Mouse (Mus musculus) limb, embryonic 10.5 days (tissue): ENCODE data around the gene Nr1i2. TPM values are rescaled to one million over a fixed set of nuclear protein-coding genes. Genes with fewer than 3 reads are reported as not detected.
"Not testable (repeated sequence)": the region's sequence is repeated elsewhere in the genome, so short reads cannot be mapped to it uniquely, and the experiment has no call there.

Experiments
- DNase-seq: peaks from one replicate; pipeline ENCODE4 v3.0.0-alpha.2; 2017; ENCODE audit warnings: low spot score
- H3K27ac ChIP-seq: fragments of 300-500 bp; sonication (generic); 2 replicates; pipeline ENCODE4 v1.5.1; 2016; ENCODE audit warnings: mild to moderate bottlenecking
- H3K27me3 ChIP-seq: fragments of 300-500 bp; sonication (generic); 2 replicates; pipeline ENCODE4 v1.6.1; 2016; ENCODE audit warnings: low read depth, mild to moderate bottlenecking; ENCODE audit not compliant: poor library complexity, severe bottlenecking
- H3K36me3 ChIP-seq: fragments of 300-500 bp; sonication (generic); 2 replicates; pipeline ENCODE4 v1.6.1; 2016; ENCODE audit warnings: mild to moderate bottlenecking, moderate library complexity
- H3K4me1 ChIP-seq: fragments of 300-500 bp; sonication (generic); 2 replicates; pipeline ENCODE4 v1.6.1; 2016
- H3K4me3 ChIP-seq: fragments of 300-500 bp; sonication (generic); 2 replicates; pipeline ENCODE4 v1.5.1; 2016; ENCODE audit warnings: mild to moderate bottlenecking, moderate library complexity
- H3K9me3 ChIP-seq: fragments of 300-500 bp; sonication (generic); replicated peaks from 2 replicates; pipeline ENCODE4 v1.6.1; 2016; ENCODE audit warnings: mild to moderate bottlenecking
- WGBS: fragments of 180-500 bp; shearing (Covaris S2); methylation state at CpG from one replicate; pipeline ENCODE4 v1.1.7; 2016; 5-methylcytosine and 5-hydroxymethylcytosine counted together
- polyA plus RNA-seq: library from polyadenylated mRNA; unstranded; fragments of >200 nt; fragmentation: Nextera tagmentation; extraction: Ambion mirVana; gene quantifications from 2 replicates; pipeline ENCODE4 v1.2.1, GENCODE M21; 2016

The Nr1i2 gene
- not detected in 2 replicates for polyA plus RNA-seq

- DNase-seq = no peak
- Histone ChIP-seq H3K4me3 (no peak within 1 kb of the TSS), H3K4me1 (no peaks in the 10 kb centered on the region), H3K27ac (no peak within 1 kb of the TSS), H3K36me3 (no peaks in the 10 kb centered on the region), H3K27me3 (no peaks in the 10 kb centered on the region), H3K9me3 (no peaks in the 10 kb centered on the region)
- WGBS = 81% methylated on average over 7 of the region's 7 CpGs
Measured at GRCm38 (mm10) chr16:38294685-38295348, at the start of gene Nr1i2. TSS of gene Nr1i2 (minus strand) at chr16:38294824.

GRCm38 (mm10) chr16:38341396-38342324 is 47.0 kb upstream of the Nr1i2 start, which contains the start of gene Maats1:
TSS of gene Maats1 (minus strand) at chr16:38342143.
- peak within 1 kb of the TSS; percentile 65 for H3K27ac ChIP-seq
- H3K27me3 ChIP-seq = no peaks in the 10 kb centered on the region
- H3K4me1 ChIP-seq = peaks cover 12% of the 10 kb centered on the region
- H3K36me3 ChIP-seq = no peaks in the 10 kb centered on the region
- peak; percentile 88 for DNase-seq
- H3K4me3 ChIP-seq = peak within 1 kb of the TSS; percentile 50
- WGBS = 10% methylated on average over 30 of the region's 30 CpGs
- H3K9me3 ChIP-seq = no peaks in the 10 kb centered on the region

GRCm38 (mm10) chr16:38338077-38338476 is 43.5 kb upstream of the Nr1i2 start:
- H3K4me3 ChIP-seq, H3K27me3 ChIP-seq, H3K9me3 ChIP-seq, H3K27ac ChIP-seq, DNase-seq, H3K4me1 ChIP-seq, H3K36me3 ChIP-seq: not testable (repeated sequence)
- WGBS = 89% methylated on average over 4 of the region's 4 CpGs

GRCm38 (mm10) chr16:38334431-38334830 is 39.8 kb upstream of the Nr1i2 start:
- Histone ChIP-seq H3K36me3 (no peaks in the 10 kb centered on the region), H3K4me3 (no peak overlapping the region), H3K9me3 (no peaks in the 10 kb centered on the region), H3K27ac (no peak overlapping the region), H3K4me1 (no peaks in the 10 kb centered on the region), H3K27me3 (no peaks in the 10 kb centered on the region)
- no peak for DNase-seq
- 26% methylated on average over 6 of the region's 6 CpGs for WGBS

GRCm38 (mm10) chr16:38329340-38329739 is 34.7 kb upstream of the Nr1i2 start:
- WGBS = 85% methylated on average over 3 of the region's 3 CpGs
- no peaks in the 10 kb centered on the region for H3K27me3 ChIP-seq
- H3K4me1 ChIP-seq = no peaks in the 10 kb centered on the region
- no peaks in the 10 kb centered on the region for H3K9me3 ChIP-seq
- H3K36me3 ChIP-seq = no peaks in the 10 kb centered on the region
- DNase-seq = no peak
- H3K4me3 ChIP-seq = no peak overlapping the region
- no peak overlapping the region for H3K27ac ChIP-seq

- Histone ChIP-seq H3K4me1 (no peaks in the 10 kb centered on the region), H3K36me3 (no peaks in the 10 kb centered on the region), H3K4me3 (no peak overlapping the region), H3K27me3 (no peaks in the 10 kb centered on the region), H3K9me3 (no peaks in the 10 kb centered on the region), H3K27ac (no peak overlapping the region)
- DNase-seq = no peak
- WGBS = 89% methylated on average over 11 of the region's 11 CpGs
Measured at GRCm38 (mm10) chr16:38326778-38327397, 32.3 kb upstream of the Nr1i2 start.

GRCm38 (mm10) chr16:38324311-38324710 is 29.7 kb upstream of the Nr1i2 start:
- Histone ChIP-seq H3K4me3 (no peak overlapping the region), H3K4me1 (0 out of 2 replicates have a peak, but pooled peaks cover 2% of the 10 kb centered on the region), H3K36me3 (no peaks in the 10 kb centered on the region), H3K9me3 (no peaks in the 10 kb centered on the region), H3K27me3 (no peaks in the 10 kb centered on the region), H3K27ac (no peak overlapping the region)
- 91% methylated on average over 15 of the region's 15 CpGs for WGBS
- DNase-seq = no peak

GRCm38 (mm10) chr16:38321452-38321935 is 26.9 kb upstream of the Nr1i2 start:
- Histone ChIP-seq H3K4me3 (peak overlapping the region; percentile 37), H3K27ac (no peak overlapping the region; the same call in 1 of the 2 replicates), H3K4me1 (0 out of 2 replicates have a peak, but pooled peaks cover 2% of the 10 kb centered on the region), H3K9me3 (no peaks in the 10 kb centered on the region), H3K27me3 (no peaks in the 10 kb centered on the region), H3K36me3 (no peaks in the 10 kb centered on the region)
- WGBS = 30% methylated on average over 17 of the region's 17 CpGs
- peak; percentile 59 for DNase-seq

- Histone ChIP-seq H3K27me3 (no peaks in the 10 kb centered on the region), H3K27ac (no peak overlapping the region), H3K36me3 (no peaks in the 10 kb centered on the region), H3K4me1 (peaks cover 6% of the 10 kb centered on the region; the same call in 1 of the 2 replicates), H3K9me3 (no peaks in the 10 kb centered on the region), H3K4me3 (no peak overlapping the region)
- no peak for DNase-seq
- WGBS = 92% methylated on average over 4 of the region's 4 CpGs
Measured at GRCm38 (mm10) chr16:38319087-38319486, 24.5 kb upstream of the Nr1i2 start.

GRCm38 (mm10) chr16:38318492-38318891 is 23.9 kb upstream of the Nr1i2 start:
- DNase-seq = no peak
- 85% methylated on average over 9 of the region's 9 CpGs for WGBS
- peaks cover 6% of the 10 kb centered on the region; the same call in 1 of the 2 replicates for H3K4me1 ChIP-seq
- no peaks in the 10 kb centered on the region for H3K27me3 ChIP-seq
- H3K27ac ChIP-seq = no peak overlapping the region
- H3K36me3 ChIP-seq = no peaks in the 10 kb centered on the region
- H3K4me3 ChIP-seq = no peak overlapping the region
- no peaks in the 10 kb centered on the region for H3K9me3 ChIP-seq

GRCm38 (mm10) chr16:38308195-38308594 is 13.6 kb upstream of the Nr1i2 start:
- no peaks in the 10 kb centered on the region for H3K27me3 ChIP-seq
- H3K36me3 ChIP-seq = no peaks in the 10 kb centered on the region
- peaks cover 20% of the 10 kb centered on the region for H3K4me1 ChIP-seq
- no peak overlapping the region for H3K4me3 ChIP-seq
- WGBS = 90% methylated on average over 11 of the region's 11 CpGs
- DNase-seq = no peak
- H3K27ac ChIP-seq = peak overlapping the region; percentile 63; the same call in 1 of the 2 replicates
- H3K9me3 ChIP-seq = no peaks in the 10 kb centered on the region

GRCm38 (mm10) chr16:38307651-38308050 is 13.0 kb upstream of the Nr1i2 start:
- Histone ChIP-seq H3K4me1 (peaks cover 20% of the 10 kb centered on the region), H3K27me3 (no peaks in the 10 kb centered on the region), H3K27ac (peak overlapping the region; percentile 63; the same call in 1 of the 2 replicates), H3K4me3 (no peak overlapping the region), H3K9me3 (no peaks in the 10 kb centered on the region), H3K36me3 (no peaks in the 10 kb centered on the region)
- DNase-seq = no peak
- 67% methylated on average over 7 of the region's 7 CpGs for WGBS
